Mouse (Mus musculus): ENCODE measurements around the gene Fuz.

The Fuz gene

GRCm38 (mm10) chr7:44929204-44930151, 33.6 kb downstream of the Fuz start, which contains the start of gene Ap2a1:
TSS of gene Ap2a1 (minus strand) at chr7:44929496.
- DNase-seq (ENCODE audit: low read depth): peak; percentile 100

GRCm38 (mm10) chr7:44938680-44939079, 42.8 kb downstream of the Fuz start:
- DNase-seq (ENCODE audit: low read depth): no peak

DNA sequence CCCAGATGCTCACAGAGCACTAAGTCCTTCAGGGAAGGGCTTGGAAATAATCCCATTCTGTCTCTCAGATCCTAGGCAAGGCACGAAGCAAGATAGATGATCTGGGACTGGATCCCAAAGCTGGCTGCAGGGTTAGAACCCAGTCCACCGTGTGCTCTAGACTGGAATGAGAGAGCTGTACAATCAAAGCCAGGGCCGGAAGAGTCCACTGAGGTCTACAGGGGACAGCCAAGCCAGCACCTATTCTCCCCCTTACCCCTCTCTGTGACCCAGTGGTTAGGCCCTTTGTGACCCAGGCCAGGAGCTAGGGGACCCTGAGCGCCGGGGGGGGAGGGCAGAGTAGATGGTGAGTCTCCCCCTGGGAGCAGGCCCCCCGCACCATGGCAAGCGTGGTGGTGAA, 47.0 kb downstream of the Fuz start, which contains the start of gene Tsks:
TSS of gene Tsks (plus strand) at position 301 of the 400 bp plus-strand sequence.
- no peak for DNase-seq (ENCODE audit: low read depth)

DNA sequence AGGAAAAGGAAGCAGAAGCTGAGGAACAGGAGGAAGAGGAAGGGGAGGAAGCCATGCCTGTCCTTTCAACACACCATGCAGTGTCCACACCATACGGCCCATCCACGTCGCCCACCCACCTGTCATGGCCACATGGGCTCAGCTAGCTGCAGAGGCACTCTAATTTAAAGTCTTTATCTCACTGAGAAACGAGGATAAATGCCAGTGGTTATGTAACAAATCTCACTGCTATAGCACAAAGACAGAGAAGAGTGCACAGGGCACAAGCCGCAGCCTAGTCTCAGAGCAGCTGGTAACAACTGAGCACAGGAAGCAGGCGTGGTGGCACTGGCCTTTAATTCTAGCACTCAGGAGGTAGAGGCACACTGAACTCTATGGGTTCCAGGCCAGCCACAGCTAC, 54.0 kb downstream of the Fuz start:
- DNase-seq (ENCODE audit: low read depth): no peak

DNA sequence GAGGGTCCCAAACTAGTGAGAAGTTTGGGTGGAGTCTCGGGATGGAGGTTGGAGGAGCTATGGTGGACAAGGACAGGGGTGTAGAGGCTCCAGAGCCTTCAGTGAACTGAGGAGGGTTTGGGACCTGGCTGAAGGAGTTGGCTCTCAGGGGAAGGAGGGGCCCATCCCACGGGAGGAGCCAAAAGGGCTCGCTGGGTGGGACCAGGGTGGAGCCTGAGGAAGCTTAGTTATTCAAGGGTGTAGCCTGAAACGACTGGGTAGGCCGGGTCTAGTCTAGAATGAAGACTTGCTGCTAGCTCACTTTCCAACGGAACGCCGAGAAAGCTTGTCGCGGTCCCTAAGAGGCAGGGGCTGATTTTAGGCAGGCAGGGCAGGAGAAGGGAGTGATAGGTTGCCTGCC, 56.1 kb downstream of the Fuz start:
- DNase-seq (ENCODE audit: low read depth): no peak

Measured in naive thymus-derived CD4-positive, alpha-beta T cell, adult 2 months (primary cell).